Mouse (Mus musculus): Measurements from ENCODE around the gene Psmd6. TPM values are rescaled to one million over a fixed set of nuclear protein-coding genes. Genes with fewer than 3 reads are reported as not detected.

Psmd6 gene
- total RNA-seq, 2 experiments from 2014 or later, result 103 to 113 TPM

GRCm38 (mm10) chr14:14062531-14063245 is 58.1 kb downstream of the Psmd6 start:
- intact Hi-C loops (cut with DNase I), result loop anchor here (10.0 kb wide), 1 partner anchor 62 kb away; the partner anchor contains the start of gene Psmd6
- Histone ChIP-seq H3K27ac (no peak overlapping the region), H3K4me3 (no peak overlapping the region)
- DNase-seq (ENCODE audit: extremely low spot score in 1 of 2, low spot score in 2 of 2), result no peak
- TF ChIP-seq CTCF (IDR thresholded peaks at IDR 0.05), result no peak

Other genes starting within 250 kb of the Psmd6 start
- gene Gm281, start 206.5 kb downstream of the Psmd6 start, total RNA-seq (2021), result not detected
- gene Atxn7, start 159.5 kb downstream of the Psmd6 start, total RNA-seq (2021), result 10 to 100 TPM; 25.8 to 32.9 TPM
- 100 to 1,000 TPM in 1 of 2 experiments, 10 to 100 TPM in 1; 90.3 to 106 TPM for gene Thoc7, start 159.1 kb downstream of the Psmd6 start, total RNA-seq (2021)
- not detected for gene Olfr720, start 65.9 kb upstream of the Psmd6 start, total RNA-seq (2021)
- not detected for gene Olfr31, start 201.8 kb upstream of the Psmd6 start, total RNA-seq (2021)
- gene Il3ra, start 225.3 kb upstream of the Psmd6 start, total RNA-seq (2021), result 1 to 10 TPM; 4.3 to 5.8 TPM